Mouse (Mus musculus) lung, adult 2 months (tissue): ENCODE data around the gene Epb41.

Experiments
- CTCF ChIP-seq: fragments of 200-500 bp; IDR thresholded peaks from 2 replicates; pipeline ENCODE4 v1.5.1; 2011; ENCODE audit warnings: mild to moderate bottlenecking, low read length, control low read depth; ENCODE audit not compliant: insufficient read depth
- POLR2A ChIP-seq: fragments of 200-500 bp; IDR thresholded peaks from 2 replicates; pipeline ENCODE4 v1.6.1; 2011; ENCODE audit warnings: low read depth, mild to moderate bottlenecking, control low read depth, low read length, borderline replicate concordance; ENCODE audit errors: extremely low read depth

DNA sequence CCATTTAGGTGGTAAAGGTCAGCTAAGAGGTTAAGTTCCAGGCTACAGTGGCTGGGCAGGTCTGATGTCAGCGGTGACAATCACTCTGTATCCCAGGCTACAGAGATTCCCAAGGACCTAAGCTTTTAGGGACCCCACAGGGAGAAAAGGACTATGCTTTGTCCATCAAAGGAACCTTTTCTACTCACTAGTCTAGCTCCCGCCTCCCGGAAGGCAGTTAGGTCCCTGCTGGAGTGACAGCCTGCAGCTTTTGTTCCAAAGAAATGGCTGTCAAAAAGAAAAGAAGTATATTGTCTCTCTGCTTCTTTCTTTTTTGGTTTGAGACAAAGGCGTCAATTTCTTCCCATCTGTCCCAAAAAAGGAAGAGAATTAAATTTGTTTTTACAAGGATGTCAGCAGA lies 36.1 kb upstream of the Epb41 start:
- TF ChIP-seq CTCF (no peak), POLR2A (no peak)
